Mouse (Mus musculus) urinary bladder, postnatal 10 days (tissue): ENCODE data around the gene Cwc15.

Experiments used
- DNase-seq: peaks from one replicate; pipeline ENCODE4 v3.0.0; 2022; ENCODE audit warnings: low spot score

Gene Cwc15

DNA sequence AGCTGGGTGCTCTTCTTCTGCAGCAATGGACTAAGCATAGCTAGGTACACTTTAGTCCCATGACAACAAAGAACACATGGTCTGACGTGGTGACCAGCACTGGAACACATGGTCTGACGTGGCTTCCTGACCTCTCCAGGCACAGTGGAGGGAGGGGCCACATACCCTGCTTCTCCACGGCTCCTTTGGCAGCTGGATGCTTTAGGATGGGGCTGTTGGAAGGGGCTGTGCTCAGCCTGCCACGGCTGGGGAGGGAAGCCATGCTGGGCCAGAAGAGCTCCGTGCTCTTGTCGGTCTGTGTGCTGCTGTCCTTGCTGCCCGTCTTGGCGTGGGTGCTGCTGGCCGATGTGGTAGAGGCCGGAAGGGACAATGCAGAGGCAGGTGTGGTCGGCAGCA is 47.9 kb downstream of the Cwc15 start:
- DNase-seq: no peak

DNA sequence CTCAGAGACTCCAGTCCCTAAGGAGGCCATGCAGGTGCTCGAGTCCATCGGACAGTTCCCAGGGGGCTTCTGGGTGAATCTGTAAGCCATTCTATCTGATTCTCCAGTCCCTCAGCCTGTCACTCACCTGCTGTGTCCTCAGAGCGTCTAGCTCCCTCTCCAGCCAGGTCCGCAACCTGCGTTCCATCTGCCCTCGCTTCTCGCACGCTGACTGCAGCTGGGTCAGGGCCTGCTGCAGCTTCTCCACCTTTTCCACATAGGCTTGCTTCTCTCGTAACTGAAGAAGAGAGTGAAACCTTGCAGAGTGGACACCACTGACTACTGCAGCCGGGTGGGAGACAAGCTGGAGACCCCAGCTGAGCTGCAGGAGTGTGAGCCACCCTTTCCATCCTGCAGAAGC is 57.9 kb downstream of the Cwc15 start:
- no peak for DNase-seq

DNA sequence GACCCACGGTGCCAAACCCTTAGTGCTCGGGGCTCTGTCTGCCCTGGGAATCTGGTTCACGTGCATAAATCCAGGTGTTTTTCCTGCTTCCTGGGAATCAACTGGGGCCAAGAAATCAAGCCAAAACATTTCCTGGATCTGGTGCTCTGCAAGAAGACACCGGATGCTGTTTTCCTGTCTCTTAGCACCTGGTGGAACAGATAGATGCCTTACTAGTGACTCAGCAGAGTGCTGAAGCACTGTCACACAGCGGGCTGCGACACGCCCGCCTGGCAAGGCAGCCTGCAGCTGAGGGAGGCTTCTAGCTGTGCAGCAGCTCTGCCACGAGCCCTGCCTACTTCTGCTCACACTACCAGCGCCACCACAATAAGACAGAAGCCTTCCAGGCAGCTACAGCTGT is 59.0 kb downstream of the Cwc15 start:
- no peak for DNase-seq

DNA sequence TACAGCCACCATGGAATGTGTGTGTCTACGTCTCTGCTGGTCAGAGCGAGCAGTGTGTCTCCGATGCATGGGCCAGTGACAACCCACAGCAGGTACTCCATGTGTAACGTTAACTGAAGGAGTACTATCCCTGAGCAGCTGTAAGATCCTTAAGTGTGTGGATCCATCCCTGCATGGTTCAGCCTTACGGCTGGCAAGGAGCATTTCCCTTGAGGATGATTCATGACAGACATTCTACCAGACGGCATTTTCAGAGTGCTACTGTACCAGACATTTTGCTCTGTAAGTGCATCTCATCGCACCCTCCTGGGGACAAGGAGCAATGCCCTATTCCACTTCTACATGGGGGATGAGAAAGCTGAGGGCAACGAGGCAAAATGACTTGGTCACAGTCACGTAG is 59.6 kb downstream of the Cwc15 start:
- no peak for DNase-seq
